Comparison of ENCODE assay signal across 15 mouse cellular contexts in genomic region chr17:14735493-14736004, GRCm38 (mm10). TPM values are rescaled to one million over a fixed set of nuclear protein-coding genes. Genes with fewer than 3 reads are reported as not detected.
"Had no signal": no experiment of that assay in that cellular context is flagged by ENCODE, and none has a peak within 500 bp of the region (broad histone marks: within the 10 kb centered on the region; RNA-seq: fewer than 3 reads in every experiment).

No protein-coding gene starts in this region.

- ATAC-seq: liver, postnatal 0 days; midbrain, embryonic 16.5 days had no signal

- H3K4me1 ChIP-seq: limb, embryonic 12.5 days; liver, embryonic 13.5 days; megakaryocyte, embryonic 14.5 days; midbrain, embryonic 12.5 days had no signal

- H3K9me3 ChIP-seq: limb, embryonic 12.5 days; liver, embryonic 13.5 days; megakaryocyte, embryonic 14.5 days; midbrain, embryonic 12.5 days; stomach, embryonic 15.5 days had no signal

- H3K9ac ChIP-seq: limb, embryonic 12.5 days; liver, embryonic 13.5 days; liver, postnatal 0 days; midbrain, embryonic 12.5 days; stomach, embryonic 15.5 days had no signal

- H3K36me3 ChIP-seq: limb, embryonic 12.5 days; liver, embryonic 13.5 days; midbrain, embryonic 12.5 days; stomach, embryonic 15.5 days had no signal

- H3K4me2 ChIP-seq: limb, embryonic 12.5 days; liver, embryonic 13.5 days; midbrain, embryonic 12.5 days; stomach, embryonic 15.5 days had no signal

- H3K4me3 ChIP-seq: limb, embryonic 12.5 days; liver, embryonic 13.5 days; megakaryocyte, embryonic 14.5 days; midbrain, embryonic 12.5 days; stomach, embryonic 15.5 days had no signal

- DNase-seq: kidney, adult 8-10 months; kidney, postnatal 14 days; liver; liver, embryonic 13.5 days; liver, postnatal 0 days; lung, postnatal 10 days; right cerebral cortex, postnatal 14 days; thymus, adult 2 months; thymus, postnatal 36 days had no signal

- H3K27me3 ChIP-seq: limb, embryonic 12.5 days; liver, embryonic 13.5 days; megakaryocyte, embryonic 14.5 days; midbrain, embryonic 12.5 days; stomach, embryonic 15.5 days had no signal

- H3K27ac ChIP-seq: limb, embryonic 12.5 days; liver, embryonic 13.5 days; macrophage; midbrain, embryonic 12.5 days; stomach, embryonic 15.5 days had no signal

RNA-seq across cellular contexts. Expression of gene Thbs2, which starts 41.5 kb away (rescaled TPM):
- polyA plus RNA-seq: macrophage had no signal
